Mouse (Mus musculus): ENCODE data around the gene Palm.

The Palm gene

DNA sequence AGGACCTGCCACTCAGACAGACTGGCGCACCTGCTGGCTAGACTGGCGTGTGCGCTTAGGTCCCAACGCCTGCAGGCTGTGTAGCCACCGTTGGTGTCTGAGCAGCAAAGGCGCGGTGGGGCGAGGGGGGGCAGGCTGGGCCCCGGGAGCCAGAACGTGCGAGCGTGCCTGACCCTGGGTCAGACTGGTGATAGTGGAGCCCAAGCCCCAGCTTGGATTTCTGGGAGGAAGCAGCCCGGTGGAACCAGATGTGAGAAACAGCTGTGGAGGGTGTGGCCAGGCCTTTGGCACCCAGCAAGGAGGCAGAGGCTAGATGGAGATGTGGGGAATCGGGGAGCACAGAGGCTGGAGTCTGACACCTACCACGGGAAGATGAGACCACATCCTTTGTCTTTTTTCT lies 4.0 kb downstream of the Palm start:
- DNase-seq (ENCODE audit: low read depth, low spot score): no peak

DNA sequence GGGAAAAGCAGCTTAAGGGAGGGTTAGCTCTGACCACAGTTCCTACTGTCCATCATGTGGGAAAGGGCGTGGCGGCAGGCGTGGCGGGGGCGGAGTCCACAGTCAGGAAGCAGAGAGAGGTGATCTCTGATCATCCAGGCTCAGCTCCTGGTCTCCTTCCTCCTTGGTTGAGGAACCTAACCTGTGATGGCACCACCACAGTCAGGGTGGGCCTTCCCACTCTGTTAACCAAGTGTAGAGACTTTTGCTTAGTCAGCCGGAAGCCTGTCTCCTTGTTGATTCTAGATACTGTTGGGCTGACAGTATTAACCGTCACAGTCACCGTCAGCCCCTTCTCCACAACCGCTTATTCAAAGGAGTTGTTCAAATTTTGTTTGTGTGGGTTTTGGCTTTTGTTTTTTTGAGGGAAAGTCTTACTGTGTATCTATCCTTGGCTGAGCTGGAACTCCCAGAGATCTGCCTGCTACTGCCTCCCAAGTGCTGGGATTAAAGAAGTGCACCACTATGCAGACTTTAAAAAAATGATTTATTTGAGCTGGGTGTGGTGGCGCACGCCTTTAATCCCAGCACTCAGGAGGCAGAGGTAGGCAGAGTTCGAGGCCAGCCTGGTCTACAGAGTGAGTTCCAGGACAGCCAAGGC lies 5.0 kb downstream of the Palm start:
- DNase-seq (ENCODE audit: low read depth, low spot score): no peak

DNA sequence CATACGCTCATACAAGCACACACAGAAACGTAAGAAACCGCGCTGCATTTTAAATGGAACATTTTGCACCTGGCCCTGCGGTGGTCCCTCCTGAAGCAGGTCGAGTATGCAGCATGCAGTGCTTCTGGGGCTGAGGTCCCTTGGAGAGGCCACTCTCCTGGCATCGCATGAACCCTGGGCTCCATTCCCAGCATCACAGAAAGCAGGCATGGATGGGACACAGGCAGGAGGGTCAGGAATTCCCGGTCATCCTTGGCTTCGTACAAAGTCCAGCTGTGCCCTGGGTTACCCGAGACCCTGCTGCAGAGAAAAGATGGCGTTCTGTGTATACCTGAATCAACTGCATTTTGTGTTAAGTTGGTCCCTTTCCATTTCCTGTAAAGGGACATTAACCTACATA lies 7.1 kb downstream of the Palm start:
- no peak for DNase-seq (ENCODE audit: low read depth, low spot score)

DNA sequence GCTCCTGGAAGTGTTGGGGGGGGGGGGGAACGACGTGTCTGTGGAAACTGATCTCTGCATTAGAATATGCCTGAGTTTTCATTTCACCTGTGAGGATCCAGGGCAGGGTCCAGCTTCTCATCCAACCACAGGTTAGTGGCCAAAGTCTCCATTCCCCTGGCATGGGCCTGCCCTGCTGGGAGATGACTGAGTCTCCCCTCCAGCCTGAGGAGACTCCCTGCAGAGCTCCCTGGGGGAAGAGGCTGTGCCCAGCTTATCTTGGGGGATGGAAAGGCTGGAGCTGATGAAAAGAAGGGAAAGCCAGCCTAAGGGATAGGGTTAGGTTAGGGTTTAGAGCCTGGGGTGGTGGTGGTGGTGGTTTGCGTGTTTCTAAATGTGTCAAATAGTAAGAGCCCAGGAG lies 8.5 kb downstream of the Palm start:
- DNase-seq (ENCODE audit: low read depth, low spot score): no peak

DNA sequence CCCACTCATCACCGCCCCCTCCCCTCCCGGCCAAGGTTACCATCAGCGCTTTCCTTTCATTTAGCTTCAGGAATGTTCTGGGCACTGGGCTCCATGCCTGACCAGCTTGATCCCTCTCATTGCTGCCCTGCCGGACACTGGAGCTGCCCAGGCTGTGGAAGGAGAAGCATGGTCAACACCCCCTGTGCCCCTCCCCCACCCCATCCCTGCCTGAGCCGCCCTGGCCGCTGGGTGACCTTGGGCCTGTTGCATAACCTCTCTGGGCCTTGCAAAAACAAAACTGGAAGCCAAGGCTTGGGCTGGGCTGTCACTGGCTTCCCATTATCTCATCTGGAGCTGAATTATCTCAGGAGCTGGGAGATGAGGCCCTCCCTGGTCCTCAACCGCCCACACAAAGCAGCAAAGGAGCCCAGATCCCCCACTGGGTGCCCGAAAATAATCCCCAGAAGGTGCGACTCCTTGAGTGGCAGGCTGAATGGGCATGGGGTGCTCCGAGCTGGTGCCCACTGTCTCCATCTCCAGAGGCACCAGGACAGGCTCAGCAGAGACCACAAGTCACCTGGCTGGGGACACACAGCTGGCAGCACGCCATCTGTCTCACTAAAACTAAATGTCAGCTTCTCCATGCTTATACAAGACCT lies 9.1 kb downstream of the Palm start:
- no peak for DNase-seq (ENCODE audit: low read depth, low spot score)

DNA sequence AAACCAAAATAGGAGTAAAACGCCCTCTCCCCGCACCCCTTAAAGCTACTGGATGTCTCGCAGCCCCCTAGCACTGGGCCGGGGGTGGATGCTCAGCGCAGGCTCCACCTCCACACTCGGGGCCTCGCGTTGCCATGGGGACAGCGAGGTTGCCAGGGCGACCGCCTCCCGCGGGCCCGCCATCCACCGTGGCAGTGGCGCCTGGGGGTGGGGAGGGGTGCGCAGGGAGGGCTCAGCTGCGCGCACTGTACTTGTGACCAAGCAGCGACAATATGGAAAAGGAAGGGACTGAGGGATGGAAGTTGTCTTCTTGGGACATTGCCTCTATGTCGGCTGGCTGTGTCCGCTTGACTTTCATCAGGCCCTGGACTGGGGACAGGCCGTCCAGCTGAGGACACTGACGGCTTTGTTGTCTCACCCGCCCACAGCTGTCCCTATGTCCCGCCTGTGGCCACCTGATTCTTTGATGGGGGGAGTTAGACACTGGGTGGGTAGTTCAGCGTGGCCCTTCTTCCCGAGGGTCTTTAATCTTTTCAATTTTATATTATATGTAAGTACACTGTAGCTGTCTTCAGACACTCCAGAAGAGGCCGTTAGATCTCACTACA lies 10.4 kb downstream of the Palm start:
- no peak for DNase-seq (ENCODE audit: low read depth, low spot score)

DNA sequence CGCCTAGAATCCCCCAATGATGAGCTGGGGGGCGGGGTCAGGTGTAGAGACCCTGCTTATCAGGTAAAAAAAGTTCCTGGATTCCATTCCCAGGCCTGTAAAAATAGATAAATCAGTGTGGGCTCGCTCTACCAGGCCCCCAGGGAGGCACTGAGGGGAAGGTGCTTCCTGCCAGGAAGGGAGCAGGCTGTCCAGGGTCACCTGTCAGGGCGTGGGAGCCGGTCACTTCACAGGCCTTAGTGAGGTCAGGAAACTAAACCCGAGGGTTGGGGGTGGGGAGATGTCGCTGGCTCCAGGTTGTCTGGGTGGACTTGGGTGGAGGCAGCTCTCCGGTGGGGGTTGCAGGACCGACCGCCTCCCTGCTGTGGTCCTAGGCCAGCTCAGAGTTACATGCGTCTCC lies 12.3 kb downstream of the Palm start:
- no peak for DNase-seq (ENCODE audit: low read depth, low spot score)

- DNase-seq (ENCODE audit: low read depth, low spot score): no peak
These were observed 13.0 kb downstream of the Palm start for GRCm38 (mm10) chr10:79806331-79806730.

GRCm38 (mm10) chr10:79806972-79807371 lies 13.6 kb downstream of the Palm start:
- DNase-seq (ENCODE audit: low read depth, low spot score): no peak

GRCm38 (mm10) chr10:79807826-79808225 lies 14.5 kb downstream of the Palm start:
- DNase-seq (ENCODE audit: low read depth, low spot score): no peak

DNA sequence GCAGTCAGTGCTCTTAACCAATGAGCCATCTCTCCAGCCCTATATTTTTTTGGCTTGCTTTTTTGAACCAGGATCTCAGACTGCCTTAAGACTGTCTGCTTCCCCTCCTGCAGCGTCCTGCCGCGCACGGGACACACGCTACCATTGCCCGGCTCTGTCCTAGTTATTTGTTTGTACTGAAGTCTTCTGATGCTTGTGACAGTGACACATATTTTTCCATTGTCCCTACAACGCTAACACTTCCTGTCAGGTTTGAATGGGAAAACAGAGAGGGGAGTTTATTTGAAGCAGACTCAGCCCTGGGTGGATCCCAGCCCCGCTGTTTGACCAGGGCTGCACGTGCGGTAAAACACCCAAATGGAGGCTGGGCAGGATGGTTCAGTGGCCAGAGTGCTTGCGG lies 15.4 kb downstream of the Palm start:
- DNase-seq (ENCODE audit: low read depth, low spot score): no peak

DNA sequence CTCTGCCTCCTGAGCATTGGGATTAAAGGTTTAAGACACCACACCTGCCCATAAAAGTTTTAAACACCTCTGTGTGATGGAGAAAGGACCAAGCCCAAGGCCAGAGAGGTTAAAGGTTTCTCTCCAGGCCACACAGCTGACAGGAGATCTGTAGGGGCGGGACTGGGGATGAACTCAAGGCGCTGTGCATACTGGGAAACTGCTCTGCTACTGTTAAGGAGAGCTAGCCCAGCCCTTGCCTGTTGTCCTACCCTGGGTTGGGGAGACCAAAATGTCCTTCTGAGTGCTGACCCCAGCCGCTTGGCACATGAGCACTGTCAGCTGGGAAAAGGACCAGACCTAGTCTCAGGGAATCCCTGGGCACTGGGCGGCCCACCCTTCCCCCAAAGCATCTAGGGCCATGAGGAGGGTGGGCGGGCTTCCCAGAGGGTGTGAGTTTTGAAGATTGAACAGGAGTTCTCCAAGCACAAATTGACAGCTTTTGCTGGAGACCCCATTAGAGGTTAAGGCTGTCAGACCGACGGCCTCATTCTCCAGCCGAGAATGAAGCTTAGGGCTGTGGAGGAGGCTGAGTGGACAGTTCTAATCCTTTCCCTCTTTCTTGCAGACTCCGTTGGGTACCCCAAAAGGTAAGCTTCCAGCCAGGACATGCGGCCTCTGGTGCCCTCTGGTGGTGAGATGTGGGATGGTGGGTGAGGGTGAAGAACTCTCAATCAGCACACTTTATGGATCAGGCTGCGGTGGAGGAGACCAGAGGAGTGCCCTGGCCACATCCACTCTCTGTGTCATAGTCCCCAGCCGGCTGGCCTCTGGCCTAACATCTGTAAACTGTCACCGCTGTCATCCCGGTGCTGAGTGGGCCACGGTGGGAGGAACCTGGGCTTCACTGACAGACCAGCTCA lies 18.6 kb downstream of the Palm start:
- peak; percentile 62 for DNase-seq (ENCODE audit: low read depth, low spot score)

- DNase-seq (ENCODE audit: low read depth, low spot score): no peak
These were observed 21.0 kb downstream of the Palm start for GRCm38 (mm10) chr10:79814271-79814842.

- DNase-seq (ENCODE audit: low read depth, low spot score): no peak
These were observed 22.5 kb downstream of the Palm start for GRCm38 (mm10) chr10:79815671-79816494.

- DNase-seq (ENCODE audit: low read depth, low spot score): no peak
These were observed 23.7 kb downstream of the Palm start for GRCm38 (mm10) chr10:79817111-79817510.

GRCm38 (mm10) chr10:79818225-79818624 lies 24.9 kb downstream of the Palm start:
- DNase-seq (ENCODE audit: low read depth, low spot score): no peak

DNA sequence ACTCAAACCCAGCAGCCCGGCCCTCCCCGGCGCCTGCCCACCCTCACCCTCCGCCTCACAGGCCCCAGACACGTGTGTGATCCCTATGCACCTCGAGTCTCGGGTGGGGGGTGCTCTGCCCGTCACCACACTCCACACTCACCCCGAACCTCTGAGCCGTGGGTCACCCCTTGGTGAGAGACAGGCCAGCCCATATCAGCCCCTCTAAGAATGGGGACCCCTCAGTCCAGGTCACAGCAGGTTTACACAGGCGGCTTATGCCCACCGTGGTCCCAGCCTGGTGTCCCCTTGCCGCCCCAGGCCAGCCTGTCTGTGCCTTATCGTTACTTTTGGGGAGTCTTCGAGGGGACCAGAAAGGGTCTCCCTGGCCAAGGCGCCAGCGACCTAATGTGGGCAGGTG lies 26.2 kb downstream of the Palm start:
- DNase-seq (ENCODE audit: low read depth, low spot score): no peak

GRCm38 (mm10) chr10:79820277-79820676 lies 26.9 kb downstream of the Palm start:
- no peak for DNase-seq (ENCODE audit: low read depth, low spot score)

DNA sequence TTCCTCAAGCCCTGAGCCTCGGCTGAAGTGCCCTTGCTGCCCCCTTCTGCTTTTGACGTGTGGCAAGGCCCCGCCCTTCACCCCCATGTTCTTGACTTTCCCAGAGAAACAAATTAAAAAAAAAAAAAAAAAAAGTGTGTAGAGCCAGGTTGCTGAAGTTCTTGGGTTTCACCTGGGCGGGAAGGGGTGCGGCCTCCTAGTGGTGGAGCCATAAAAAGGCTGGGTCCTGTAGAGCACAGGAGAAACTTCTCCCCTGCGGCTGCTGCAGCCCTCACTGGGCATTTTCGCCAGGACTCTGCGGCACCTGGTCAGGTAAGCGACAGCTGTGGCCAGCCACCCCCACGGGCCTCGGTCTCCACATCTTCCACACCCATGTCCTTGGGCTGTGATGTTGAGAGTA lies 27.4 kb downstream of the Palm start, which contains the start of gene Misp:
Gene Misp (plus strand): TSS at position 208 of the 400 bp plus-strand sequence.
- DNase-seq (ENCODE audit: low read depth, low spot score): no peak

DNA sequence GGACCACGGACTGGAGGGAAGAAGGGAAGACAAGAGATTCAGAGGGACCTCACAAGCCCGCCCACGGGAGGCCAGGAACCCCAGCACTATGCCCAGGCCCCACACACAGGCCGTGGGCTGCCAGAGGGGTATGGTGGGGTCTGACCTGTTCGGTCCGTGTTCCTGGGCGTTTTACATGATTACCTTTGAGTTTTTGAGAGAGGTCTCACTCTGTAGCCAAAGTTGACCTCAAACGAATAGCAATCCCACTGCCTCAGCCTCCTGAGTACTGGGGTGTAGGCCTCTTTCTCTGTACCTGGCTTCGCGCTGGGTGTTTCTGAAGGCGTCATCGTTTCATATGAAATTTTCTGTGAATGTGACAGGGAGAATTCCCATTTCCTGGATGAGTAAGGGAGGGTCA lies 28.4 kb downstream of the Palm start:
- no peak for DNase-seq (ENCODE audit: low read depth, low spot score)

DNA sequence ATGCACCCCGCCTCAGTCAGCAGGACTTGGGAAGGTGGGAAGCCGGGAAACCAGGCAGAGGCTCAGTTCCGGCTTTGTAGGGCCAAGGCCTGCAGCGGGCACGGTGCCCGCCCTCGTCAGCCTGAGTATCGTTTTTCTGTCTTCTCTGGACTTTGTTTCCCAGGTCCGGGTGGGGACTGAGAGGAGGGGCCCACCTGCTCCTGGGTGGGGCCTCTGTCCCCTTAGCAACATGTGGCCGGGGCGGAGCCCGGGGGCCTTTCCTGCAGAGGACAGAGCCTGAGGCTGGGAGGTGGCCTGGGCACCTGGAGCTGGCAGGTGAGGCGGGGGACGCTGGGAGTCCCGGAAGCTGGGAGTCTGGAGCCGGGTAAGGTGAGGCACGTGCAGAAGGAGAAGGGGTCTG lies 29.0 kb downstream of the Palm start:
- DNase-seq (ENCODE audit: low read depth, low spot score): no peak

Measured in CD4-positive helper T cell, adult 2 months (primary cell).